Mouse (Mus musculus) v-Abl transformed pro-B cells (cell line): Measurements from ENCODE around the gene Mcoln3.

Experiments
- in situ Hi-C, 2 experiments: fragments of 400-800 bp; cut with MboI; formaldehyde crosslinking; loops; one replicate each; pipeline ENCODE4 v1.15.1; 2025; ENCODE audit not compliant: unreplicated experiment in 2 of 2

The Mcoln3 gene

DNA sequence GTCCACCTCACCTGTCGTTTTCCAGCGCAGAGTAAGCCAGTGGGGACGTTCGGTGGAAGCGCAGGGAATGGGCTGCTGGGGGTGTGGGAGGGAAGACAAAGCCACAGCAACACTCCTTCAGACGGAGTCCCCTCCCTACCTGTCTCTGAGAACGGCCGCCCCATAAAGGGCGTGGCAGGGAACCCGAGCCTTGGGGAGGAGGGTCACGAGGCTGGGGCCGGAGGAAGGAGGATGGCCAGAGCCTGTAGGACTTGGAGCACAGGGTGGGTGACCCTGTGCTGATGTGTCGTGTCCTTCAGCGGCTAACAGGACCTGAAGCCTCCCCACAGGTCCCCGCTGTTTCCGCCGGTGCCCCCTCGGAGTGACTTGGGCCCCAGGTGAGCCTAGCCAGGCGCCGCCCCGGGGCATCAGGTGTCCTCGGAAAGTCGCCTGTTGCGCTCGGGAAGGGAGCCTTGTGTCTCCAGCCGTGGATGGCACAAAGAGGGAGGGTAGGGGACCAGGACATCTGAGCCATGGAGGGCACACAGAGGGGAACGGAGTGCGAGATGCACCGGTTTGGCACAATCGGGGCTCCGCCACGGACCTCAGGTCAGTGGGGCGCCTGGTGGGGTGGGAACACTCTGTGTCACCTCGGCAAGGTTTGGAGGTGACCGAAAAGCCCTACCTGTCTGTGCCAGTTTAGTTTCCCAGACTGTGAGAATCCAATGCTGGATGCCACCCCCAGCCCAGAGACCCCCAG, at the start of gene Mcoln3:
Gene Mcoln3 (plus strand): TSS at position 193 of the 739 bp plus-strand sequence.
- in situ Hi-C loops, result no loop called here

- in situ Hi-C loops, result loop anchor here (10.0 to 25.0 kb wide), 5 partner anchors 196 to 743 kb away; partner anchors contain the start of genes Prkacb (in 1 of the 2) and Znhit6 (in 1 of the 2)
Measured at GRCm38 (mm10) chr3:146069276-146069675, 48.0 kb upstream of the Mcoln3 start.

DNA sequence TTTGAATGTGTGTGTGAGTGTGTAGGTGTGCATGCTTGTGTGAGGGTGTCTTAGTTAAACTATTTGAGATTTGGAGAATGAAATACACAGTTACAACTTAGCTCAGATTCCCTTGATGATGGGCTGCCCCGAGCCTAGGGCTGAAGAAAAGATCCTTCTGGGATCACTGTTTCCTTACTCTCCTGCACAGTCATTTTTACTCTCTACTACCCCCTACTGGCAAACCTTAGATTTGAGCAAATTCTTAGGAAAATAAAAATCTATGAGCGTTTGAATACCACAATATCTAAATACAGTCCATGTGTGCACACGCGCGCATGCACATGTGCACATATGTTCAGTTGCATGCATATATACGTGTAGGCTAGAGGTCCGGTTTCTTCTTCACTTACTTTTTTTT, 44.5 kb upstream of the Mcoln3 start:
- in situ Hi-C loops, result loop anchor here (25.0 kb wide), 4 partner anchors 485 to 740 kb away; partner anchors contain the start of genes Prkacb (in 1 of the 2) and Znhit6 (in 1 of the 2)

DNA sequence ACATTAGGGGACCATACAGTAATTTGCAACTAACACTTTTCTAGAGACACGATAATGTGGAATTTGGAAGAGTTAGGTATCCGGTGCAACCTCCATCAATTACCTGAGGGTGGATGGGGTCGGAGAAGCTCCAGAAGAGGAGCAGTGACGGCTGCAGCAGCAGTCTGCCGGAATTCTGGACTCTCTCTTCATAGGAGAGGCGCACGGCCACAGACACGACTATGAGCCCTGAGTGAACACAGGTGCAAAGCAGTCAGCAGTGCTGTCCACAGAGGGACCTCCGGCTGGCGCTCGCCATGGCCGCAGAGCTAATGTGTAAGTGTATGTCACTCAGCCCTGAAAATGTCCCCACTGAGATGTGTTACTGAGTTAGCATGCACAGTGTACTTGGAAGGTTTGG, 37.0 kb upstream of the Mcoln3 start:
- in situ Hi-C loops, result no loop called here

DNA sequence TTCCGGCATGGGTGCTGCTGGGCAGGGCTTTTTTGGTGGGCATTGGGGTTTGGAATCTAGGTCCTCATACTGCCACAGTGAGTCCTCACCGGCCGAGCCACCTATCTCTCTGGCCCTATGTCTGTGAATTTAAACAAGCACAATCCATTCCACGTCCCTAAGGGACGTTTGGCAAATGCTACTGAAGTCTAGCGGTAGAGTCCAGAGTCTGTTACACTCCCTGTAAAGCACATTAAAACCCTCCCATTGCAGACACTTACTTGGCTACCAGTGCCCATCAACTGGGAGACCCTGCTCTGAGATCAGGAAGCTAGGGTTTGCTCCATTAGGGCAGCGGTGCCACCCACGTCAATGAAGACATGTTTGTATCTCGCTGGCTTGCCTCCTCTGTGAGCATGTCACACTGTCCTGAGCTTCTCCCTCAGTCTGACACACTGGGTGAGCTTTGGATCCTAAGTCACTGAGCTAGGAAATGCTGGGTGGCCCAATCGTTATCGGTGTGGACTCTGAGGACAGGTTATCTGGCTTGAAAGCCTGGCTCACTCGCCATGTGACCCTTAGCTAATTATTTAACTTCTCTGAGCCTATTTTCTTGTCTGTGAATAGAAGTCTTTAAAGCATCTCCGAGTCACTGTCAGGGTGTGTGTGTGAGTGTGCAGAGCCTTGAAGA, 26.1 kb upstream of the Mcoln3 start:
- in situ Hi-C loops, result no loop called here

GRCm38 (mm10) chr3:146095066-146095465, 22.2 kb upstream of the Mcoln3 start:
- in situ Hi-C loops, result no loop called here

DNA sequence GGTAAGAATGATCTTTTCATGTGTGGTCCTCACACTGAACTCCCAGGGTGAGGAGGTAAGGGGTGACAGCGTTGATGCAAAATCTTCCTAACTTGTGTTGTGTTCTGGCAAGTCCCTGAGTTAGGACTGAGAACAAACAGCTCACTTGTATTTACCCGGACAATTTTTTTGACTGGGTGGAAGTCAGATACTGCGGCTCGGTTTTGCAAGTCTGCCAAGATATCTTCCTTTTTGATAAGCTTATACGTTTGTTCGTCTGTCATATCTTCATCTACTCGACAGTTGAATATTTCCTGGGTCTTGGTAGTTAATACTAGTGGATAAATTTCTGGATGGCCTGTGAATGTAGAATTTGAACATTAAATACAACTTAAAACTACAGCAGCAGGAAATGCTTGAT, 20.3 kb upstream of the Mcoln3 start:
- in situ Hi-C loops, result no loop called here

DNA sequence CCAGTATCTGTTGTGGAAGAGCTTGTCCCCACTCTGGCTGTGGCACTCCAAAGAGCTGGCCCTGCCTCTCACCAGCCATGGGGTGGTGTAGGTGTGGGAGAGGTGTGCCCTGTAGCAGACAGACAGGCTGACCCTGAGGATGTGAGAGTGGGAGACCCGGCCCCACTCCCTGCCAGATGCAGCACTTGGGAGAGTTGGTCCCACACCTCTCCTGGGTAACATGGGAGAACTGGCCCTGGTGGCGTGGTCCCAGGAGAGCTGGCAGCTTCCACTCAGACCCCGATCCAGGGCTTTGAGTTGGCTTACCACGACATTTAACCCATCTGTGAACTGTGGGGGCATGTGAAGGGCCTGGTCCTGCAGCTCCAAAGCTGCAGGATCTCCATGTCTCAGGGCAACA, 19.4 kb upstream of the Mcoln3 start:
- in situ Hi-C loops, result no loop called here

- in situ Hi-C loops, result loop anchor here (10.0 kb wide), 1 partner anchor 75 kb away; no protein-coding TSS in a partner anchor
Measured at GRCm38 (mm10) chr3:146099925-146100324, 17.3 kb upstream of the Mcoln3 start.

DNA sequence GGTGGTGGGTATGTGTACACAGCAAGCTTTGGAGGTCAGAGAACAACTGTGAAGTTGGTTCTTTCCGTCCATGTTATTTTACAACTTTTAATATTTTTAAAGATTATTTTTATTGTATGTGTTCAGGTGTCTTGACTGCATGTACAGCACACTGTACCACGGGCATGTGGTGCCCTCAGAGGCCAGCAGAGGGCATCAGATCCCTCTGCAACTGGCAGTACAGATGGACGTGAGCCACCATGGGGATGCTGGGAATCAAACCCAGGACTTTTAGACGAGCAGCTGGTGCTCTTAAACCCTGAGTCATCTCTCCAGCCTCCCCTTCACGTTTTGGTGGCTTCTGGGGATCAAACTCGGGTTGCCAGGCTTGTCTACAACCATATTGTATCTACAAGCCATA, 15.2 kb upstream of the Mcoln3 start:
- in situ Hi-C loops, result loop anchor here (10.0 kb wide), 1 partner anchor 73 kb away; no protein-coding TSS in a partner anchor

- in situ Hi-C loops, result loop anchor here (10.0 kb wide), 1 partner anchor 68 kb away; no protein-coding TSS in a partner anchor
Measured at GRCm38 (mm10) chr3:146107116-146107849, 10.0 kb upstream of the Mcoln3 start.

DNA sequence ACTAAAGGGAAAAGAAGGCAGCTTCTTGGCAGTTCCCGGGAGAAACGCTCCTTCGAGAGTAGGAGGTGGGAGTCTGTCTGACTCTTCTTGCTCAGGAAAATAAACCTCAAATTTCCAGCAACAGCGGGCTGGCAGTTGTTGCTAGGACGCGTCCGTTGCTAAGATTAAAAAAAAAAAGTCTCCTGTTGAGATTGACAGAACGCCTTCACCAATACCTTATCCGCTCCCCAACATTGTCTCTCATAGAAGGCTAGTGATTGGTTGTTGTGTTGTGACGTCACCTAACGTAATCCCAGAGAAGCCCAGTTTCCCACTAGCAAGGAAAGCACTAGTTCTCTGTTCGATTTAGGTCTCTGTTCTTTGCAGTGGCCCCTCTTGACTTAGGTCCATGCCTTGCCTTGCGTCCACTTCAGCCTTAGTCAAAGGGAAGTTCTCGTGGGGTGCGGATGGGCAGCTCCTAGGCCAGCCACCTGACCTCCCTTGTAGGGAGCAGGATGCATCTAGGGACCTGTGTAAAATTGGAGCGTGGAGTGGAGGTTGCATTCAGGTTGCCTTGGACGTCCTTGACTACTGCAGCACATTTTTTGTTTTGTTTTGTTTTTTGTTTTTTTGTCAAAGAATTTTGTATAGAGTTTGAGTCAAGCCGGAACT, 9.2 kb upstream of the Mcoln3 start, which contains the start of gene Wdr63:
Gene Wdr63 (minus strand): TSS at position 210 of the 651 bp plus-strand sequence.
- in situ Hi-C loops, result loop anchor here (10.0 kb wide), 1 partner anchor 67 kb away; no protein-coding TSS in a partner anchor

GRCm38 (mm10) chr3:146108945-146109344, 8.3 kb upstream of the Mcoln3 start:
- in situ Hi-C loops, result loop anchor here (10.0 kb wide), 1 partner anchor 66 kb away; no protein-coding TSS in a partner anchor

GRCm38 (mm10) chr3:146110358-146110757, 6.9 kb upstream of the Mcoln3 start:
- in situ Hi-C loops, result no loop called here

- in situ Hi-C loops, result no loop called here
Measured at GRCm38 (mm10) chr3:146110916-146111315, 6.3 kb upstream of the Mcoln3 start.

DNA sequence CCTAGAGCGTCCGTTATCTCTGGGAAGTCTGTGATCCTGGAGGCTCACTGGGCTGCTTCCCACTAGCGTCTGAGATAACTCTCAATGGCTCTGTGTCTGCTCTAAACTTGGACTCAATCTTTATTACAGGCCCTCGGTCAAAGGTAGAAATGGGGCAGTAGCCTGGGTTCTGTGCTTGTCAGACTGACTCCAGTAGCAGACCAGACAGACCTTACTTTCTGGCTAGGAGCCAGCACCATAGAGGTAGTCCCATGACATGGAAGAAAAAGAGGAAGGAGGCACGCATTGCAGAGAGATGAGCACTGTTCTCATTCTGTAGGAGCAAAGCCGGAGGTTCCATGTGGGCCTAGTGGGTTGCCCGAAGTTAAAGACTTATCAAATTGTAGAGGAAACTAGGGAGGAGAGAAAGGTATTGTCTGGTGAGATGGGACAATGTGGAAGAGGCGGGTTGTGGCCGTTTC, 777 bp downstream of the Mcoln3 start:
- in situ Hi-C loops, result no loop called here

- in situ Hi-C loops, result no loop called here
Measured at GRCm38 (mm10) chr3:146121310-146122124, 4.3 kb downstream of the Mcoln3 start.

DNA sequence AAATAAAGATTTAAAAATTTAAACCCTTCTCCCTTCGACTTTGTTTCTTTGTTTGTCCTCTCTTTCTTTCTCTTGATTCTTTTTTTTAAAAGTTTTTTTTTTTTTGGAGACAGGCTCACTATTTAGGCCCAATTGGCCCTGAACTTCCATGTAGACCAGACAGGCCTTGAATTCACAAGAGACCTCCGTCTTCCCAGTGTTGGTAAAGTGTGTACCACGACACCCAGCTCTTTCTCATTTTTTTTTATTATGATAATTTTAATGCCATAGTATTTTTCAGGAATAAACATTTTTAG, 4.8 kb downstream of the Mcoln3 start:
- in situ Hi-C loops, result no loop called here

GRCm38 (mm10) chr3:146122807-146123463, 5.7 kb downstream of the Mcoln3 start:
- in situ Hi-C loops, result no loop called here
